Mouse (Mus musculus): ENCODE measurements around the gene Esrrb.
A peak's percentile ranks its signal among the peaks of the same experiment; 100 is the strongest.

Gene Esrrb

DNA sequence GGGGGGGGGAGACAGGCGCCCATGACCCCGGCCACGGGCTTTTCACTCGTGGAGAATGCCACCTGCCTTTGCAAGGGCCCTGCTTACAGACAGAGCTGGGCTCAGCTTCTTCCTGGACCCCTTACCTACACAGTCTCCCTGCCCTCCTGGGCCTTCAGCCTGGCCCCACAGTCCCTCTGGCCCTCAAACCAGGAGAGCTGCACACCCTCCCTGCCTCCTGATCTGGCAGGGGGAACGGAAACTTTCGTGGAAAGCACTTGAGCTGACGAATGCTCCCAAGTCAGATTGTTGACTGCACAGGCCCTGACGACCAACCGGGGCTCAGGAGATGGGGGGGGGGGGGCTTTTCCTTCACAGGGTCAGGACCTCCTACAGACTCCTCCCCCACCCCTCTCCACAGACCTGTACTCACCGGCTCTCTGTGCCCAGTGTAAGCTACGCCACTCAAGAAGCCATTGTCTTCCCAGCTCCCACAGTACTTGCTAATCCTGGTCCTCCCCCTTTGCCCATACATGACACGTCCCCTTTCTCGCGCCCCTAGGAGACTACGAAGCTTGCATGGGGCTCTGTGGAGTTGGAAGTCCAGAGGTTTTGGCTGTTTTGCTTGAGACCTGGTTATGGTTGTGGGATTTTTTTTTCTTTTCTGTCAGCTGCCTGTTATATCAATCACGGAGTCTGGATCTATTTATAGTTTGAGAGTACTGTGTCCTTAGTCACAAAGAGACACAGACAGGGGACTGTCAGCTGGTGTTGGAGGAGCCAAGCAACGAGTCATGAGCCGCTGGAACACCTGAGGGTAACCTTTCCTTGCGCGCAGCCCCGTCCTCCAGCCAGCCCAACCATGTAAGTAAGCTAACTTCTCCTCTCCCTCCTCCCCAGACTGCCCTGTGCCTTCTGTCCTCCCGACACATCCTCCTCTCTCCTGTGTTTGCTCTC is at the start of gene Esrrb:
Esrrb (plus strand) TSS at position 422 of the 936 bp plus-strand sequence.
- DNase-seq (ENCODE audit: low spot score), result no peak

DNA sequence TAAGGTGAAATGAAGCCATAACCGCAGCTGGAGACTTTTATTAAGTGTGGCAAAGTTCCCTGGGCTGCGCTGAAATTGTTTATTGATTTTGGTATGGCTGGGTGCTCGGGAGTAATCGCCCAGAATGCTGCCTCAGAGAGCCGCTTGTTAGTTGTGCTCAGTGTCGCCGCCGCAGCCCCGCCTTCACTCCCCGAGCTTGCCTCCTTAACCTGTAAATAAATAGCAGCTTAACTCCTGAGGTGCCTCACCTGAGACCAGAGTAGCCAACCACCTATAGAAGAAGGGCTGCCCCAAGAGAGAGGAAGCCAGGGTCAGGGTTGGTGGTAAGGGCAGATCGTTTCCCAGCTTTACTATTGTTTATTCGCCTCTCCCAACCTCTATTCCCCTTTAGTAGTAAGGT is 40.3 kb upstream of the Esrrb start:
- DNase-seq (ENCODE audit: low spot score), result no peak

DNA sequence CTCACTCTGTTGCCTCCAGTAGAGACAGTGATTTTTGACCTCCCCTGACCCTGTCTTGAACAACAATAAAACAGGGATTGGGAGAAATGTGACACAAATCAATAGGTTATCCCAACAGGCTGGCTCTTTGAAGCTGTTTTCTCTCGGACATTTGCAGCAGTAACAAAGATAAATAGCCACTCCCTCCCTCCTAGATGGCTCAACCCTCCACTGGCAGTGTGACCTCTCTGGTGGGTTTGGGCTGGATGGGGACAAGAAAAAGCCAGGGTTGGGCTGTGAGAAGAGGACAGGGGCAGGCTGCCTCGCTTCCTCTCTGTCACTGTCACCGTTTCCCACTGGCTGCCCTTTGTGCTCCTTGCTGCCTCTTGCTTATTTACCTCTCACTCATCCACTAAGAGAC is 36.6 kb upstream of the Esrrb start:
- no peak for DNase-seq (ENCODE audit: low spot score)

DNA sequence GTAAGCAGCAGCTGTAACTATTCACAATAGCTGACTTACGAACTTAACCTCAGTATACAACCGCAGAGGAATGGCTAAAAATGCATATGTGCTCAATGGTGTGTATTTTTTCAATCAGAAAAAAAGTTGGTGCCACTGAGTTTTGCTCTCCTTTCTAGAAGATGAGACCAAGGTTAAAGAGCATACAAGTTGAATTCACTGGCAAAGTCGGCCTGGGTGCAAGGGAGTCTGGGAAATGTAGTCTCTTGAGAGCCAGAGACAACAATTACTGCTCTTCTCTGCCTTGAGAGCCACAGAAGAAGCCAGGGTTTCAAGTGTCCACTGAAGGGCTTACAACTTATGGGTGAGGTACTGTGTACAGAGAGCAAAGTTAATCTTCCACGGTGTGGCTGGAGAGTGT is 31.1 kb upstream of the Esrrb start:
- DNase-seq (ENCODE audit: low spot score), result no peak

DNA sequence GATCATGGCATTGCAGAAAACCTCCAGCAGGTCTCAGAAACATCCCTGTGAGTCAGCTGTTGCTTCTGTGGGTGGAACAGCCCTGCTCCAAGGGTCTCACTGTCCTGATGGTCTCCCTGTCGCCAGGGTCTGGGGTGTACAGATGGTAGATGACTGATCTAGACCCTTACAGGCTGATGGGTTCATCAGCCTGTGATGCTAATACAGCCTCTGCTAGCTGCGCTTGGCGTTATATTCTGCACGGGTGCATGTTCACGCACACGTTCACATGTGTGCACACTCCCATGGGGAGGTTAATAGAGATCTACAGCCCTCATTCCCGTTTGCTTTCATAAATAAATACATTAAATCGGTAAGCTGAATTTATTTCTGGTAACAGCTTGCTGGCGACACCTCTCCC is 30.2 kb upstream of the Esrrb start:
- DNase-seq (ENCODE audit: low spot score), result no peak

DNA sequence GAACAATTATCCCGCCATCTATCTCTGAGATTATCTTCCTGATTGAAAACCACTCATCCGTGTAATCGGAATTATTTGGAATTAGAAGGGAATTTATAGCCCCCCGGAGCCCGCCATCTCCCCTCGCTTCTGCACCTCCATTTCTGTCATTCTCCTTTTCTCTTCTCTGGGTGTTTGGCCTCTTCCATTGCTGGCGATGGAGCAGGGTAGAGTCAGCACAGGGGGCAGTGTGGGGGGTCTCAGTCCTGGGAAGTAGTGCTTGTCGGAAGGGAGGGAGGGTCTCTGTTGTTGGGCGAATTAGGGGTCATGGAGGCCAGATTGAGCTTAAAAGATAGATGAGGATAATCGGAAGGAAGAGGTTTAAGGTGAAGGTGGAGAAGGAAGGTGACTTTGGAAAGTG is 29.7 kb upstream of the Esrrb start:
- DNase-seq (ENCODE audit: low spot score), result no peak

DNA sequence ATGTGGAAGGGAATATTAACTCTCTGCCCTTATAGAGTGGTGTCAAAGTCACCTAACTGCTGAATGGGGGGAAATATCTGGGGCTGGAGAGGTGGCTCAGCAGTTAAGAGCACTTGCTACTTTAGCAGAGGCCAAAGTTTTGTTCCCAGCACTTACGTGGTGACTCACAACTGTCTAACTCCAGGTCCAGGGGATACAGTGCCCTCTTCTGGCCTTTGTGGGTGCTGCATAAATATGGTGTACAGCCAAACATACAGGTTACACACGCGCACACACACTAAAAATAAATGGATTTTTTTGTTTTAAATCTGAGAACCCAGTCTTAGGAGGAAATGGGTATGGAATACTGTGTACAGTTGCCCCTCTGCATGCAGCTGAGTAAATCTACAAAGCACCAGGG is 24.7 kb upstream of the Esrrb start:
- no peak for DNase-seq (ENCODE audit: low spot score)

DNA sequence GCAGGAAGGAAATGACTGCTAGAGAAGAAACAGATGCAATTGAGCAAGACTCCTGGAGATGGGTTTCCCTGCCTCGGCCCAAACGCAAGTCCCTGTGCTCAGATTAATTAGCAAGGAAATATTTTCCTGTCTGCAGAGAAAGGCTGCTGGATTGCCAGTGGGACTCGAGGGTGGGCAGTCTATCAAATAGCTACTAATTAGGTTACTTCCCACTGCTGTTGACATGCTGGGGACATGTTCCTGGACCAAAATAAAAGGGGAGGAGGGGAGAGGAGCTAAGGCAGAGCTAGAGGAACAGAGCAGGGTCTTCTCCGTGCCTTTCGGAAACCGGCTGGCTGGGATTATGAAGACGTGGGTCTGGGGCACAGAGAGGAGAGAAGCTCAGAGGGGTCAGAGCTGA is 24.0 kb upstream of the Esrrb start:
- DNase-seq (ENCODE audit: low spot score), result no peak

DNA sequence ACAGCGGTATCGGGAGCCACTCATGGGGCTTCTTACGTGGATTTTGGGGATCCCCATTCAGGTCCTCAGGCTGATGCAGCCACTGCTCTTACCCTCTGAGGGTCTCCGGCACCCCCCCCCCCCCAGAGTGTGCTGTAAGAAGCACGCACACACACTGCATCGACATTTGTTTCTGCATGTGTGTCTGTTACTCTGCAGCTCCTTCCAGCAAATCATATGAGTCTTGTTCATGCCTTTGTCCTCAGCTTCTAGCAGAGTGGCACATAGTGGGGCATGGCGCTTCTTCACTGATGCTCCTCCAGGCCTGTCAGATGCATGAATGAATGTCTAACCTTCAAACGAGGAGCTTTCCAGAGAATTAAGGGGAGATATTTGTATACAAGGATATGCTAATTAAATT is 11.4 kb upstream of the Esrrb start:
- DNase-seq (ENCODE audit: low spot score), result no peak

DNA sequence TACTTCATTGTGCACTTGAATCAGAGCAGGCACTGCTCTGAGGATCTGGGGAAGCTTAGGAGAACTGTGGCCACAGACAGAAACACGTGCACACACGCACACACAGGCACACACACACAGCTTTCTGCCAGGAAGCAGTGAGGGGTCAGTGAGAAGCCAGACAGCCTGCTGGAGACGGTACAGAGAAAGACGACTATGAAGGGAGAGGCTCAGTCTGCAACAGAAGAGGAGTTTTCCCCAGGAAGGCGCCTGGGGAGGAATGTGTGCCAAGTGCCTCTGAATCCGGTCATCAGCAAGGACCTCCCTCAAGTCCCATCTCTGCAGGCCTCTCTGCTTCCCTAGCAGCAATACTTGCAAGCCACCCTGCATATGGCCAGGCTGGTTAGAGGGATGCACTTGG is 1.5 kb upstream of the Esrrb start:
- DNase-seq (ENCODE audit: low spot score), result no peak

DNA sequence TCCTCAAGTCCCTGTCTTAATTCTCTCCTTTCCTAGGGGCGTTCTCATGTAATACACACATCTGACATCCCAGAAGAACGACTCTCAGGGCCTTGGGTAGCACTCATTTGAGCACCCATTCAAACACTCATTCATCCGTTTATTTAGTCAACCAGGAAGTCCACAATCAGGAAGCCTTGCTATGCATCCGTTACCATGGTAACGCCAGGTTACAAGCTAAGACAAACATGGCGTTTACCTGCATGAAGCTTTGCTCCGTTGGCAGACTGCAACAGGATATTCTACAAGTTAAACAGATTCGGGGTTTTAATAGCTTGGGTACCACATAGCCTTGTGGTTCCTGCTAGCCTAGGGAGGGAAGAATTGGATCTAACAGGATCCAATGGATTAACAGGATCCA is 1.0 kb upstream of the Esrrb start:
- no peak for DNase-seq (ENCODE audit: low spot score)

DNA sequence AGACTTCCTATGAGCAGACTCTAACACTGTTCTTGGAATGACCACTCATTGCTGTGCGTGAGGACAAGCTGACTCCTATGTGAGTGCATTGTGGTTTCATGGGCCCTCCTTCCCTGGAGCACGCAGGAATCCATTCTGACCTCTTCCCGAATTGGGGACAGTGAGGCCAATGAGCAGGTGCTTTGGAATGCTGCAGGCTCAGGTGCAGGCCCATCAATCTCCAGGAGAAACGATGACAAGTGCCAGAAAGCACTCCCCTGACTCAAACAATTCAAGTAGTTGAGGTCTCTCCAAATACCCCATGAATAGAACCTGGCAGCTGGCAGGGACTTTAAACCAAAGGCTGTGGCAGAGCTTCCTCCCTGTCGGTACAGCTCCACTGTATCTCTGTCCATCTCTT is 3.4 kb downstream of the Esrrb start:
- no peak for DNase-seq (ENCODE audit: low spot score)

DNA sequence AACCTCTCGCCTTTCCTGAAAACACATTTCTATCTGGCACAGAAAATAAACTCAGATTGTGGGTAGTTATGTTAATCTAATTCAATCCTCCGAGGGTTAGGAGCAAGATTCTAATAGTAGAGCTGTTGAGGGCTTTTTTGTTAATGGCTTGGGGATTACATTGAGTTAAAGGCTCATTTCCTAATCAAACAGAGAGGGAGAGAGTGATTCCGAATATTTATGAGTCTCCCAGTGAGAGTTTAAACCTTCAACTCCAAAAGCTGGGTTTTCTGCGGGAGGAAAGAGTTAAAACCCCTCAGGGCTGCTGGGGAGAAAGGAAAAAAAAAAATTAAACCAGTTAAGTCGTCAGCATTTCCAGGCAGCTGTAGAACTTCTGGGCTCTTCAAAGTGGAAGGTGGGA is 3.8 kb downstream of the Esrrb start:
- DNase-seq (ENCODE audit: low spot score), result no peak

DNA sequence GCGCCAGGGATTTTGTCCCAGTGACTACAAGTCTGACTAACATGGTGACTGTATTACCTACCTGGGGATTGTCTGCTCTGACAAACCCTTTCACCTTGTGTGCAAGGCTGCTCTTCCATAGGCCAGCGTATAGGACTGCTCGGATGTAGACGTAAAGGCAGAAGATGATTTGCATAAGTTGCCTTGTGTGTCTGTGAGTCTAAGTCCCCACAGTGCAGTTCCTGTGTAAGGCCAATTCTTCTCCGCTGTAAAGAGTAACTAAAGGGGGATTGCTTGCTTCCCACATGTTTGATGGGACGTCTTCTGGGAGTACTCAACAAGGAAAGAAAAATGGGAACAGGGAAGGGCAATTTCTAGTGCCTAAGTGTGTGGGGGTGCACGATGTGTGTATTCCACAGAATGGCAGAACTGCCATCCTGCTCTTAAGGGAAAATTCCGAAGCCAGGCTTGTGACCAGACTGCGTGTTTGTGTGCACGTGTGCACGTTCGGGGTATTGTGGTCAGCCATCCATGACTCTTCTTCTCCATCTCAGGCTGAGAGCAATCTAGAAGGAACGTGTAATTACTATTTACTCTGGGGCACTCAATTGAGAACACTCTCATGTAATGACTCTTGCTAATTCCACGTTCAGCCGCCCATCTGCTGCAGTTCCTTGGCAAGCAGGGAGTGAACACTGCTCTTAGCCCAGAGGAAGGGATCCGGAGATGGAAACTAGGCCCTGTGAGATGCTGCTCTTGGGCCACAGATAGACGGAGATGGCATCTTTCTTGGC is 9.9 kb downstream of the Esrrb start:
- no peak for DNase-seq (ENCODE audit: low spot score)

DNA sequence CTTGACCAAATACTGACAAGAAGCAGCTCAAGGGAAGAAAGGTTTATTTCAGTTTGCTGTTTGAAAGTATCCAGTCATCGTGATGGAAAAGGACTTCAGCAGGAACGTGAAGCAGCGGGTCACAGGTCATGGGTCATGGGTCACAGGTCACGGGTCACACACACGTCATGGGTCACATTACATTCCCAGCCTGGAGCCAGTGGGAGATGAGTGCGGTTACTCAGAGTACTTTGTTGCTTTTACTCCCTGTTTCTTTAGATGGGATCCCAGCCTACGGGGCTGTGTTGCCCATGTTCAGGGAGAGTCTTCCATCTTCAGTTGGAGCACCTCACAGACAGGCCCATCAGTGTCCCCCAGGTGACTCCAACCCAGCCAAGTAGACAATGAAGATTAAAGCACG is 13.4 kb downstream of the Esrrb start:
- DNase-seq (ENCODE audit: low spot score), result no peak

DNA sequence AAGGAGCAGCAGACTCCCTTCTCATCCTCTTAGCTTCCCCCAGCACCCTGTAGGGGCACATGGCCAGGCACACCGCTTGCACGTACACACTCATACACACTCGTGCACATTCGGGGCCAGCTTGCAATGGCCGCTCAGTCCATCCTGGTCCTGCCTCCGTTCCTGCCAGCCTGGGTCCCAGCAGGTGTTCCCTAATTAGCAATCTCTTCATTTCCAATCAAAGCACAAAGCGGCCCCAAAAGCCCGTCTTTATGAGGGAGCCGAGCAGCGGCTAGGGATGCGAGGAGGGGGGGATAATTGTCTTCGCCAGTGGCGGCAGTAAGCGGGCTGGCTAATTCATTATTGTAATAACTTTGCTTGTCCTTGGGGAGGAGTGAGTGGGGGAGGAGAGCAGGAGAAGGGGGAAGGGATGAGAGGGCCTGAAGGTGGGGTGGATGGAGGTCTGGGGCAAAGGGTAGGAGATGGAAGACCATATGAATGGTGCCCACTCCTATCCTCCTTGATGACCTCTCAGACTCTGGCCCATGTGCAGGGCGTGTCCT is 18.8 kb downstream of the Esrrb start:
- no peak for DNase-seq (ENCODE audit: low spot score)

DNA sequence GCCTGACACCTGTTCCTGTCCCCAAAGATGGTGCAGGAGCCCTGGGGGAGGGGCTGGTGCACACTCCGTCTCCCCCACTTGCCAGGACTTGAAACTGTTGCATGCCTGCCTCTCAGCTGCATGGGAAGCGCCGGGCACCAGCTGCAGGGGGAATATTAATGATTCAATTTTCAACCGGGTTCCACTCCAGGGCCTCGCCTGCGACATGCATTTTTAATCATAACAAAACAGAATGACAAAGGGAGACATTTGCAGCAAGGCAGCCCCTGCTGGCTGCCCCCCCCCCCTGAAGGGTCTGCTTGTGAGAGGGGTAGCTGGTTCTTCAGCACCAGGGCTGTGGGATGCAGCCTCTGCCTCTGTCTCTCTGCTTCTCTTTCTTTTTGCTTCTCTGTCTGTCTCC is 22.9 kb downstream of the Esrrb start:
- no peak for DNase-seq (ENCODE audit: low spot score)

DNA sequence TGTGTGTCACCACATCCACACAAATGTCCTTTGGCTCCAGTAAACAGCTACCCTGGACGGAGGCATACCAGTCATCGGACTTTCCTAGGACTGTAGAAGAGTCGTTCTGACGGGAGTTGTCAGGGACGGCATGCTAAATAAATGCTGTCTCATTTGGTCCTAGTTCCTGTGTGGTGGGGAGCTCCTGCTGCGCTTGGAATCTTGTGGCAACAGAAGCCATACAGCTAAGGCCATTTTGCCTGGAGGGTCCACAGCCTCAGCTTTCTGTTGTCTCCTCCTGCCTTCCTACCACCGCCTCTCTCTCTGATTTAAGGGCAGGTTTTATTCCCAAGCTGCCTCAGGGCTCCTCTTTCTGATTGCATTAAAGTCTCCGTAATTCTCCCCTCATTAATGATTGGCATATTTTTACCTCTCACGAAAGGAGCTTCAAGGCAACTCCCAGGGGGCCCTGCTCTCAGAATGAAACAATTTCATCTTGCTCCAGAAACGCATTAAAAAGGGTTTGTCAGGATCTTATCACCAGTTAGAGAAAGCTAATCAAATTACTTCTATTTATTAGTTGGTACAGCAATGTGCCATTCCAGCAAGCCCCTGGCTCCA is 26.9 kb downstream of the Esrrb start:
- no peak for DNase-seq (ENCODE audit: low spot score)

DNA sequence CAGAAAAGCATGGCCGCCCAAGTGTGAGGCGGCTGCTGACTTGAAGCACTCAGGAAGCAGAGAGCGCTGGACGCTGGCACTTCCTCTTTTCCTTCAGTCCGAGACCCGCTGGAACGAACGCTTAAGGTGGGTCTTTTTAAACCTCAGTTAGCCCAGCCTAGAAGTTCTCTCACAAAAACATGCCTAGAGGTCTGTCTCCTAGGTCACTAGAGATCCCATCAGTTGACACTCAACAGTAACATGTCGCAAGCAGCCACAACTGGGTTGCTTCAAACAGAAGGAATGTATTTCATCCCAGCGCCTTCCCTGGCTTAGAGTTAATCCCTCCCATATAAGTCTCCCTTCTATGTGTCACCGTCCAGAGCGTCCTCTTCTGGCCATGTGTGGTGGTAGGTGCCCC is 33.9 kb downstream of the Esrrb start:
- DNase-seq (ENCODE audit: low spot score), result no peak

DNA sequence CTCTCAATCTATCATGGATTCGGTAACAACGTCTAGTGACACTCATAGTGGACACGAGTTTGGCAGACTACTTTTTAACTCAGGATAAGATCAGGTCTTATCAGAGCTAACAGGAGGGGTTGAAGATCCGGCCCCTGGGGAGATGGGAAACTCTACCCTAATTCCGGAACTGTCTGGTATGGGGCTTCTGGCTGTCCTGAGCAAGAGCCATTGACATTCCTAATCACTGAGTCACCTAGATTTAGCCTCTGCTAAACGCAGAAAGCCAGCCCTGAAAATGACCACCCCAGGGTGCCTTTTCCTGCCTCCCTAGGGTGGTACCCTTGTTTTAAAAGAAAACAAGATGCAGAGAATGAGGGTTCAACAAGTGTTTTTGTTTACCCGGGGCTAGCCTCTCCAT is 34.4 kb downstream of the Esrrb start:
- no peak for DNase-seq (ENCODE audit: low spot score)

DNA sequence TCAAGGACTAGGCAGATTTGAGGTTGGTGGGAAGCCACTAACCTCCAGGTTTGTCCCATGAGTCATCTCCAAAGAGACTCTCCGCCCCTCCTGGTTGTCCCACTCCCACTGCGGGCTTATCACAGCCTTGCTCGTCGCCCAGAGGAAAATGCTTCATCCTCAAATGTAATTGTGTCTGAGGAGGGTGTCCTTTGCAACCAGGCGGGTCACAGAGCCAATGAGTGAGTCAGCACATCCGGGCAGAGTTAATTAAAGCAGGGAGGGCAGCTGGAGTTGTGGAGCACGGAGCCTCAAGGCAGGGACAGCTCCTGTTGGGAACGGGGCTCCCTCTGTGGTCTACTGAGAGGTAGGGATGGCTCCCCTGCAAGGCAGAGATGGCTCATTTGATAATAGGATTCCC is 37.8 kb downstream of the Esrrb start:
- DNase-seq (ENCODE audit: low spot score), result no peak

DNA sequence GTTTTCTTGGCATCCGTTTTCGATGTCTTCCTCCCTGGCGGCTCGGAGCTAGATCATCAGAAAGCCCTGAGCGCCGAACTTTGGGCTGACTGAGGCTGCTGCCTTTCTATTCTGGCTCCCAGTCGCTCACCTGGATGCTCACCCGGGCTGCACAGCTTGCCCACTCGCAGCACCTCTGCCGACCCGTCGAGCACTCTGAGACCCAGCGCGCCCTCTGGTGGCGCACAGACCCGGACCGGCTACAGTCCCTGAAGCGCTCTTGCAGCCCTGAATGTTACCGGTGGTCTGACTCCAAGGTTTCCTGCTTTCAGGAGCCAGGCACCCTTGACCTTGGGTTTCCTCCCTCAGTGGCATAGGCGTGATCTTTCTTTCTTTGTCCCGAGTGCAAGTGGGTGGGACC is 41.8 kb downstream of the Esrrb start:
- DNase-seq (ENCODE audit: low spot score), result peak; percentile 17

DNA sequence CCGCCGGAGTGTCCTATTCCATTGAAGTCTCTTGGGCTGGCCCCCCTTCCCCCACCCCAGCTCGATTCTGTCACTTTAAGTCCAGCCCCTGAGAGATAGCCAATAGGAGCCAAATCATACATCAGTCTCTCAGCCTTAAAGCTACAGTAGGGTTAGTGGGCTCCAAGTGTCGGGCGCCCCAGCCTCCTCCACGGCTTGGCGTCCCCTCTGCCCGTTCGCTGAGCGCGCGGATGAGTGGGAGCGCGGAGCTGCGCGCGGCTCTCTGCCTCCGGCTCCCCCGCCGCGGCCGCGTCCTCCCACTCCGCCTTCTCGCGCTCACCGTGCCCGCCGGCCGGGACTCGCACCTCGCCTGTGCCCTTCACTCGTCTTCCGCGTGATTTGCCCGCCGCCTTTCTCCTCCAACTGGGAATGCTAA is 60.6 kb downstream of the Esrrb start:
- peak; percentile 16 for DNase-seq (ENCODE audit: low spot score)
